Comparison of ENCODE assay signal across 10 mouse cellular contexts in the genomic region with DNA sequence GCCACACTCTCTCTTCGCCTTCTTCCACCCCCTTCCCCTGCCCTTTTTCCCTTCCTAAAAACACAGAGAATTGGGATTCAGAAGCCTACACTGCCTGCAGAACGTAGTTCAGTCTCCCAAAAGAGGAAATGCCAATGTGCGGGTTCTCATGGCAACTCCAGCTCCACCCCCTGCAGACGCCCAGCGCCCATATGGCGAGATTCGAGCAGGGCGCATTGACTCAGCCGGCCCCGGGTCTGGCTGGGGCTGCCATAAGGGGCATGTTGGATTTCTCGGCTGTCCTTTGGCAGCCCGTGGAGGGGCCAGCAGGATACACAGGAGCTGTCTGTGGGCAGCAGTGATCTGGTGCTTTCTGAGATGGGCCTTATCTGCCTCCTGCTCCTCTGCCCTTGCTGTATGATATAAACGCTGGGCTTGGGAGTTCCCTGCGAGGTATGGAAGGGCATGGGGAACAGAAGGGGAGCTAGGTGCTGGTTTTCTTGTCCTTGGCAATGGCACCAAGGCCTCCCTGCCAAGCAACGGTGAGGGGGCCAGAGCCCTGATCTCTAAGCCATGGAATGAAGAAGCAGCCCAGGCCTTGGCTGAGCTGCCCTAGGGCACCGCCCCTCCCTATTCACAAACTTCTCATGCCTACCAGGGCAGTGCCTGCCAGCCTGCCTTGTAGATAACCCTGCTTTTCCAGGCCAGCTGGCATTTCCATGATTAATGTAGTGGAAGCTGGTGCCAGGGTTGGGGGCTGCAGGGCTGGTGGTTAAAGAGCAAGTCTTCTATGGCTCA.
DNase-seq lines count a peak whose midpoint lies in the region; ATAC-seq and TF ChIP-seq lines count a peak whose summit lies in the region.
"Had no signal": no experiment of that assay in that cellular context is flagged by ENCODE, and none has a peak within 500 bp of the region (broad histone marks: within the 10 kb centered on the region; RNA-seq: fewer than 3 reads in every experiment).

No protein-coding gene starts in this region.

- 0 out of 2 replicates have a peak, but pooled peaks have one; percentile 21 for ATAC-seq in embryonic facial prominence, embryonic 15.5 days (ENCODE audit: insufficient number of reproducible peaks, low FRiP score, low TSS enrichment, low read depth)
- ATAC-seq in stomach, postnatal 0 days (ENCODE audit: low FRiP score, low TSS enrichment): no peak

- H3K27me3 ChIP-seq in embryonic facial prominence, embryonic 15.5 days: 0 out of 2 replicates have a peak, but pooled peaks cover 4% of the 10 kb centered on the region
- H3K27me3 ChIP-seq in stomach, postnatal 0 days (ENCODE audit: control insufficient read depth, insufficient read depth, low read length): no peaks in the 10 kb centered on the region

- 34% methylated on average over 16 of the region's 16 CpGs for WGBS in embryonic facial prominence, embryonic 15.5 days
- WGBS in stomach, postnatal 0 days: 51% methylated on average over 16 of the region's 16 CpGs

- peak; percentile 15 to 27 for DNase-seq in heart, postnatal 10 days
- no peak for DNase-seq in heart, postnatal 25 days (ENCODE audit: low spot score)
- peak; percentile 72 to 86 for DNase-seq in layer of hippocampus, postnatal 14 days (ENCODE audit: low spot score in 2 of 2)
- peak; percentile 87 to 89 for DNase-seq in right cerebral cortex, adult 2 months (ENCODE audit: low spot score in 2 of 2)
- no peak for DNase-seq in gastrocnemius, adult 8-10 months (ENCODE audit: low spot score in 2 of 2)
- no peak for DNase-seq in stomach, postnatal 0 days (ENCODE audit: low spot score)
- DNase-seq in adrenal gland, adult 2 months: no peak
- DNase-seq: heart, adult 11 months had no signal

- peak overlapping the region; percentile 6 for H3K27ac ChIP-seq in embryonic facial prominence, embryonic 15.5 days (replicated peaks)
- no peak overlapping the region for H3K27ac ChIP-seq in stomach, postnatal 0 days (replicated peaks)

- no peak for TF ChIP-seq EP300 in stomach, postnatal 0 days (optimal IDR thresholded peaks at IDR 0.05)

- H3K9ac ChIP-seq in embryonic facial prominence, embryonic 15.5 days: no peak overlapping the region
- no peak overlapping the region for H3K9ac ChIP-seq in stomach, postnatal 0 days (ENCODE audit: low read length)

- intact Hi-C loops in heart, postnatal 10 days (cut with DNase I): no loop called here
- intact Hi-C loops in heart, postnatal 25 days (cut with DNase I): no loop called here

- no peaks in the 10 kb centered on the region for H3K9me3 ChIP-seq in embryonic facial prominence, embryonic 15.5 days (replicated peaks)
- H3K9me3 ChIP-seq in stomach, postnatal 0 days (ENCODE audit: control insufficient read depth, low read length): no peaks in the 10 kb centered on the region

- peak overlapping the region; percentile 32; the same call in 1 of the 2 replicates for H3K4me2 ChIP-seq in embryonic facial prominence, embryonic 15.5 days (replicated peaks)
- no peak overlapping the region for H3K4me2 ChIP-seq in stomach, postnatal 0 days (replicated peaks; ENCODE audit: low read depth)

- no peaks in the 10 kb centered on the region for H3K36me3 ChIP-seq in embryonic facial prominence, embryonic 15.5 days
- no peaks in the 10 kb centered on the region for H3K36me3 ChIP-seq in stomach, postnatal 0 days (ENCODE audit: control insufficient read depth, insufficient read depth, low read length)

- no peak overlapping the region for H3K4me3 ChIP-seq in embryonic facial prominence, embryonic 15.5 days (replicated peaks)
- no peak overlapping the region for H3K4me3 ChIP-seq in stomach, postnatal 0 days (ENCODE audit: low read depth, low read length)
- H3K4me3 ChIP-seq: myocyte had no signal

- H3K4me1 ChIP-seq in embryonic facial prominence, embryonic 15.5 days: peaks cover 27% of the 10 kb centered on the region
- no peaks in the 10 kb centered on the region for H3K4me1 ChIP-seq in stomach, postnatal 0 days (replicated peaks; ENCODE audit: control insufficient read depth, insufficient read depth)

- TF ChIP-seq CTCF in stomach, postnatal 0 days (IDR thresholded peaks at IDR 0.05; ENCODE audit: low read depth): no peak

Comparison
In these comparisons a context has a peak if more than half of its experiments do, and no peak if none do; other contexts are left out.
1. DNase-seq: peak in heart, postnatal 10 days (2 of 2), layer of hippocampus, postnatal 14 days (2 of 2) and right cerebral cortex, adult 2 months (2 of 2); none in heart, postnatal 25 days (single experiment), gastrocnemius, adult 8-10 months (0 of 2), stomach, postnatal 0 days (single experiment) and adrenal gland, adult 2 months (single experiment).